Mouse (Mus musculus): ENCODE measurements around the gene Trim71.

GRCm38 (mm10) chr9:114506564-114506963, 57.6 kb downstream of the Trim71 start:
- no peak for TF ChIP-seq ZNF384 (IDR thresholded peaks at IDR 0.05; ENCODE audit: low read depth, low read length)
- no peak for TF ChIP-seq ZC3H11A (IDR thresholded peaks at IDR 0.05; ENCODE audit: borderline replicate concordance, low read depth, low read length)
- no peak for TF ChIP-seq HCFC1 (IDR thresholded peaks at IDR 0.05; ENCODE audit: borderline replicate concordance, insufficient read depth, low read length)
- no peak for TF ChIP-seq MAFK (IDR thresholded peaks at IDR 0.05; ENCODE audit: insufficient read depth, low read depth, low read length)

All from ES-E14 (cell line).